Mouse (Mus musculus) heart, adult 11 months (tissue): Measurements from ENCODE around the gene Car11.

Experiments
- DNase-seq: peaks from one replicate; pipeline ENCODE4 v3.0.0; 2022

The Car11 gene

GRCm38 (mm10) chr7:45711316-45712021, 11.8 kb downstream of the Car11 start:
- peak; percentile 98 for DNase-seq

GRCm38 (mm10) chr7:45712022-45712757, 12.5 kb downstream of the Car11 start:
- peak; percentile 99 for DNase-seq

GRCm38 (mm10) chr7:45713396-45713795, 13.8 kb downstream of the Car11 start:
- peak; percentile 97 for DNase-seq

GRCm38 (mm10) chr7:45713881-45714520, 14.4 kb downstream of the Car11 start:
- DNase-seq = peak; percentile 93

- no peak for DNase-seq
These were observed 15.0 kb downstream of the Car11 start for GRCm38 (mm10) chr7:45714630-45715089.

GRCm38 (mm10) chr7:45715090-45715708, 15.6 kb downstream of the Car11 start, which contains the start of gene Rpl18:
Rpl18 (plus strand) TSS chr7:45715457.
- peak; percentile 100 for DNase-seq

DNA sequence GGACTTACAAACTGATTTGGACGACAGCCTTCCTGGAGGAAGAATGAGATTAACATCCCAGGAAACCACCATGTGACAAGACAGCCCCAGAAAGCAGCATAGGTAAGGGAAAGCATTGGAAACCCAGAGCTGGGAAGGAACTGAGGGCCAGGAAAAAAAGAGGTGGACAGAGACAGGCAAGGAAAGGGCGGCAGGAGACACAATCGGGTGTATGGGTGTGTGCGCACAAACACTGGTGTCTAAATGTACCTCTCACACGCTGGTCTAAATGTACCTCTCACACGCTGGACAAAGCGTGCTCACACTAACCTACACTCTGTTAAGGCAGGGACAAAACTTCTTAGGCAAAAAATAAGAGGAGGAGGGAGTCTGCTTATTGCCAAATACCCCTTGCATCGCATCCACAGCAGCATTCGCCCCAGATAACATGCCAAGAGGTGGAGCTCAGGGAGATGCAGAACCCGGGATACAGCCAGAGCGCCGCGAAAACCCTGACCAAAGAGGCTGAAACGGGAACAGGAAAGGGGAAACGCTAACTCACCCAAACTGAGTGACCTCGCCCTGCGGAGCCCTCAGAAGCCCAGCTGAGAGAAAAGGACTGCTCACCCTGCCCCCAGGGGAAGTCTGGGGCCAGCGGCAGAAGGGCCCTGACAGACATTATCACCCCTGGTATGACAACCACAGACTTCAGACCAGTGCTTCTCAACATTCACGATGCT, 16.3 kb downstream of the Car11 start:
- peak; percentile 98 for DNase-seq

DNA sequence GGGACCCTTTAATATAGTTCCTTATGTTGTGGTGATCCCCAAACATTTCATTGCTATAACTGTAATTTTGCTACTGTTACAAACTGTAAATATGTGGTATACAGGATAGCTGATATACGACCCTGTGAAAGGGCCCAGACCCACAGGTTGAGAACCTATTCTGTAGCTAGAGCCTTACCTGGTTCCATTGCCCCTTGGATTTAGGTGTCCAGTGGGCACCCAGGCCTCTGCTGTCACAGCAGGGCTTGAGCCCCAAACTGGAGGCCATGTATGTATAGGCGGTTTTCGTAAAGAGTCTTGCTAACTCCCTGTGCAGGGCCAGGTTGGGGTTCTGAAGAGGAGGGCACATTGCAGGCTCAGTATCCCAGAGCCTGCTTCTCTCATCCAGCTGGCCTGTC, 16.8 kb downstream of the Car11 start:
- peak; percentile 93 for DNase-seq

DNA sequence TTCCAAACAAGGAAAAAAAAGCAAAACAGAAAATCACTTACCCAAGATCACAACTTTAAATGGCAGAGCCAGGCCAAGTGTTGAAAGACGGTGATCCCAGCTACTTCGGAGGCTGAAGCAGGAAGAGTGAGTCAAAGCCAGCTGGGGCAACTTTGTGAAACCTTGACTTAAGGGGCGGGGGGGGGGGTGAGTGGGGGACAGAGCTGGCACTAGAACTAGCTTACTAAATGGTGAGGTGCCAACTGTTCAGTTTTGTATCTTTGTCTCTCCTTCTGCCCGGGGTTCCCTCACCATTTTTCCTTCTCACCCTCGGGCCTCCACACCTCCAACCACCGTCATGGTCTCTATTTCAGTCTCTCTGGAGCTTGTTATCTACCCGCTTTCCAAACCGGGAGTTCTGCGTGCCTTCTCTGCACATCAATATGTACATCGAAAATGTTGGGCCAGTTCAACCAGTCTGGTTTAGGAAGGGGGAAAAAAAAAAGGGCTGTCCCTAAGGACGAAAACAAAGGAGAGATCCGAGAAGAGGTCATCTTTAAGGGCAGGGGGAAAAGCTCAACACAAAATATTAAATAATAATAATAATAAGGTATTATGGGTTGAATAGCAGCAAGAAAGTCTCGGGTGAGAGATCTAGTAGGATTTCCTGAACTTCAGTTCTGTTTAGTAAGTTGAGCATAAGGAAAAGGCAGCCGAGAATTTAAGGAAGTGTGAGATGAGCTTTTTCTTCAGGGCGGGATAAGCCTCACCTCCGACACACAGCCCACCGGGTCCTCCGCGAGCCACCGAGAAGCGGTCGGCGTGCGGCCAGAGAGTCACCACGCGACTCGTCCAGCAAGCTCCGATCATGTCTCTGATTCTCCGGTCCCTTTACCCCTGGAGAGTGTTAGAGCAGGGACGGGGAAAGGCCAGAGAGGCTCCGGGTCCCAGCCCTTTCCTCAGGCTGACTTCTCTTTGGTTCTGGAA, 17.6 kb downstream of the Car11 start:
- DNase-seq = no peak

DNA sequence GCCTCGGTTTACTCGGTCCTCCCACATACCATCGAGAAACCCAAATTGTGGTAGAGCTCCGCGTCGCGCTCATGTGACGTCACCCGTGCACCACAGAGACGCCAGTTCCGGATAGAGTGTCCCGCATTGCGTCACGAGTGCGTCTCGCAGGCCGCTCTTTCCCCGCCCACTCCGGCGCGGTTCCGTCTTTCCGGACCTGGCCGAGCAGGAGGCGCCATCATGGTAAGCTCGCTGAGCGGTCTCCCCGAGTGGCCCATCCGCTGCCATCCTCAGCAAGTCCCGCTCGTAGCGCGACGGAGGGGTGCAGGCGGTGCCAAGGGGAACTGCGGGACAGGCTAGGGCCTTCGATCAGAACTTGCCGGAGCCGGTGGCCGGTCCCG, 18.3 kb downstream of the Car11 start, which contains the start of gene Sphk2:
Gene Sphk2 (minus strand): TSS at position 85 of the 380 bp plus-strand sequence.
- peak; percentile 100 for DNase-seq

DNA sequence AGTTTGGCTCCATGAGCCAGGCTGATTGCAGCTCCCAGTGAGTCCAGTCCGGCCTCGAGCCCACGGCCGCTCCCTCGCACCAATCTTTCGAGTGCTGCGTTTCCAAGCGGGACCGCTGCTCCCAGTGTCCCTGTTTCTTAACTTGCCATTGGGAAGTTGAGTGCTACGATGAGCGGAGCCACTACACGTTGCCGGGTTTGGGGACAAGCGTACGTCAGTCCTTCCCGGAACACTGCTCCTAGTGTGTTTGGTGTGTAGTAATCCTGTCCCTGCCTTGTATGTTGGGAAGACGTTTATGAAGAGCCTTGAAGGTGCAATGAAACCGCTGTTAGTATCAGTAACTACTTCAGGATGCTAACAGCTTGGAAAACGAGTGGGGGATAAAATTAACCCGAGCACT, 18.7 kb downstream of the Car11 start:
- DNase-seq = no peak

- DNase-seq = peak; percentile 96
These were observed 19.5 kb downstream of the Car11 start for GRCm38 (mm10) chr7:45719180-45719579.

DNA sequence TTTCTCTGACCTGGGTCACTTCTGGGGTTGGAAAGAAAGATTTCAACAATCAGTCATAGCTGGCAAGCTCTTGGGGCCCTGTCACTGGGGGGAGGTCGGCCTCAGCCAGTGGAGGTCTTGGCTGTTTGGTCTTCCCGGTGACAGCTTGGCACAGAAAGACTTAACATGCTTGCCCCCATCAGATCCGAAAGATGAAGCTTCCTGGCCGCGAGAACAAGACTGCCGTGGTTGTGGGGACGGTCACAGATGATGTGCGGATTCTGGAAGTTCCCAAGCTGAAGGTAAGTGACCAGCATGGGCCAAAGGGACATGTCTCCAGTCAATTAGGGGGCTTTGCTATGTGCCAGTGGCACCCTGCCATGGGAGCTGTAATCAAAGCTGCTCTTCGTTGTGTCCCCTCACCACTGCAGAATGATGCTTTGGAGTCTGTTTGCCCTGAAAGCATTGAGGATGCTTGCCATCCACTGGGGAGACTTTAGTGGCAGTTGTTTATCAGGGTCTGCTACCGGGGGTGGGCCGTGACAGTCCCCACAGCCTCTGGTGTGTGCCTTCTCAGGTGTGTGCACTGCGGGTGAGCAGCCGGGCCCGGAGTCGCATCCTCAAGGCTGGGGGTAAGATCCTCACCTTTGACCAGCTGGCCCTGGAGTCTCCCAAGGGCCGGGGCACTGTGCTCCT, 20.2 kb downstream of the Car11 start:
- peak; percentile 94 for DNase-seq

DNA sequence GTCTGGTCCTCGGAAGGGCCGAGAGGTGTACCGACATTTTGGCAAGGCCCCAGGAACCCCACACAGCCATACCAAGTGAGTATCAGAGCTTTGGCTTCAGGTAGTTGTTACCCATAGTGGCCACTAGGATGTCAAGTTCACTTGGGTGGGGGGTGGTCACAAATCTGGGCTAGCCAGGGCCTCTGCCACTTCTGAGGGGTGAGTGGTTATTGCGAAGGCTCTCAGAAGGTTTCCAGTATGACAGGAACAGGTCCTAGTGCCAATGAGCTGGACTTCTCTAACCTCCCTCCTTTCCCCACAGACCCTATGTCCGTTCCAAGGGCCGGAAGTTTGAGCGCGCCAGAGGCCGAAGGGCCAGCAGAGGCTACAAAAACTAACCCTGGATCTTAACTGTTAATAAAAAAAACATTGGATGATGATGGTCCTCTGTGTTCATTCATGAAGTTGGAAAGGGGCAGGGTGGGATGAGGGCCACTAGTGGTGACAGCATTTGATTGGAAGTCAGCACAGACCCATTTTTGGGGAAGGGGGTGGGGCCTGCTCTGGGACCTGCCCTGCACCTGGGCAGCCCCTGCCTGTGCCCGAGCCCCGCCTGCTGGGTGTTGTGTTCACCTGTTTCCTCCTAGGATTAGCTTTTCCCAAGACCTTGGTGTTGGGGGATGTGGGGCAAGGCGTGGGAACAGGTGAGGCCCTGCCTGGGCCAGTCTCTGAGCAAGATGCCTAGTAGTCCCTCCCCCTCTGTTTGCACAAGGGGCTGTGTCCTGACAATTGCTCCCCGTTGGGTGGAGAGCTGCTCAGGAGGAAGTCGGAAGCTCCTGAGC, 21.0 kb downstream of the Car11 start, which contains the start of gene Fam83e:
Gene Fam83e (plus strand): TSS at position 800 of the 821 bp plus-strand sequence.
- peak; percentile 93 for DNase-seq

GRCm38 (mm10) chr7:45721234-45721571, 21.6 kb downstream of the Car11 start:
- no peak for DNase-seq

GRCm38 (mm10) chr7:45721642-45722347, 22.2 kb downstream of the Car11 start:
- peak; percentile 96 for DNase-seq

GRCm38 (mm10) chr7:45722348-45722713, 22.7 kb downstream of the Car11 start:
- DNase-seq = peak; percentile 91

- DNase-seq = peak; percentile 91
These were observed 23.7 kb downstream of the Car11 start for GRCm38 (mm10) chr7:45723301-45723700.

- DNase-seq = peak; percentile 92
These were observed 24.1 kb downstream of the Car11 start for GRCm38 (mm10) chr7:45723781-45724180.
